Mouse (Mus musculus): ENCODE measurements around the gene Sidt2. TPM values are rescaled to one million over a fixed set of nuclear protein-coding genes. Genes with fewer than 3 reads are reported as not detected.

Gene Sidt2
- 54.4 and 78.3 TPM in 2 replicates for total RNA-seq (2014; fragmentation: Nextera tagmentation)
- 14.6 and 17.7 TPM in 2 replicates for total RNA-seq (2017)
- 25.7 and 26.4 TPM in 2 replicates for polyA plus RNA-seq (2012)

- H3K4me3 ChIP-seq (ENCODE audit: low read depth, low read length), result peak within 1 kb of the TSS; percentile 90
- no peaks in the 10 kb centered on the region for H3K27me3 ChIP-seq (ENCODE audit: insufficient read depth, low read length)
- TF ChIP-seq TAL1 (conservative IDR thresholded peaks at IDR 0.05; ENCODE audit: low read depth, low read length), result no peak
- peaks cover 39% of the 10 kb centered on the region for H3K4me1 ChIP-seq (ENCODE audit: insufficient read depth, low read depth, low read length)
- no peaks in the 10 kb centered on the region for H3K9me3 ChIP-seq (replicated peaks)
- peaks cover 57% of the 10 kb centered on the region for H3K36me3 ChIP-seq (replicated peaks)
- DNase-seq (ENCODE audit: low spot score) (peak; percentile 88), ATAC-seq (ENCODE audit: extremely low read depth, insufficient number of reproducible peaks, low FRiP score, poor library complexity, severe bottlenecking) (peak; percentile 87)
Measured at GRCm38 (mm10) chr9:45955107-45955963, at the start of gene Sidt2. TSS of gene Sidt2 (minus strand) at chr9:45955258.

DNA sequence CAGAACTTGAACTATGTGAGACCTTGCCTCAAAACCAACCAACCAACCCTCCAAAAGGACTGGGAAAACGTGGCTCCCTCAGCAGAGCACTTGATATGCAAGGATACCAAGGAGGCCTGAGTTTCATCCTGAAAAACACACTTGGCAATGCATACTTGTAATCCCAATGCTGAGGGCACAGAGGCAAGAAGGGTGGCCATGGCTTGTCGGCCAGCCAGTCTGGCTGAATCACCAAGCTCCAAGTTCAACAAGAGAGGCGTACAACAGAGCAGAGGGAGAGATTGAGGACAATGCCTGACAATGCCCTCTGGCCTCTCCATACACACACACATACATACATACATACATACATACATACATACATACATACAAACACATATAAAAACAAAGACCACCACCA is 49.5 kb upstream of the Sidt2 start:
- peaks cover 34% of the 10 kb centered on the region for H3K4me1 ChIP-seq (ENCODE audit: insufficient read depth, low read depth, low read length)
- H3K27me3 ChIP-seq (ENCODE audit: insufficient read depth, low read length), result peaks cover 9% of the 10 kb centered on the region
- H3K9me3 ChIP-seq (replicated peaks), result no peaks in the 10 kb centered on the region
- no peak for TF ChIP-seq TAL1 (conservative IDR thresholded peaks at IDR 0.05; ENCODE audit: low read depth, low read length)
- no peak overlapping the region for H3K4me3 ChIP-seq (ENCODE audit: low read depth, low read length)
- H3K36me3 ChIP-seq (replicated peaks), result no peaks in the 10 kb centered on the region
- no peak for ATAC-seq (ENCODE audit: extremely low read depth, insufficient number of reproducible peaks, low FRiP score, poor library complexity, severe bottlenecking)
- DNase-seq (ENCODE audit: low spot score), result no peak

DNA sequence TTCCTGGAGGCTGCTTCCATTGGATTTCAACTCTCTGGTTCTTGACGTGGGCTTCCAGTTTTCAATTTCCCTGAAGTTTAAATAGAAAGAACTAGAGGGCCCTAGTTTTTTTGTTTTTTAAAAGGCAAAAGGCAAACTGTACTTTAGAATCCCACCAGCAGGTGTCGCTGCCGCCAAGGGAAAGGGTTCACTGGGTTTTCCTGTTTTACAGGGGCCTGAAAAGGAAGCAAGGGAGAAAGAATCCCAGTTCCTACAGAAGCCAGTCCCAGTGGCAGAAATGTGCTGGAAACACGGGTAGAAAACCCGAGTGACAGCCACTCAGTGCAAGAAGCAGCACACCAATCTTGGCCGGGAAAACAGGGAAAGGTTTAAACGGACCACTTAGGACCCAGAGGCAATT is 48.7 kb upstream of the Sidt2 start:
- Histone ChIP-seq H3K4me3 (ENCODE audit: low read depth, low read length) (no peak overlapping the region), H3K27me3 (ENCODE audit: insufficient read depth, low read length) (peaks cover 16% of the 10 kb centered on the region), H3K4me1 (ENCODE audit: insufficient read depth, low read depth, low read length) (peaks cover 26% of the 10 kb centered on the region), H3K36me3 (replicated peaks) (no peaks in the 10 kb centered on the region), H3K9me3 (replicated peaks) (no peaks in the 10 kb centered on the region)
- TF ChIP-seq GATA1 (IDR thresholded peaks at IDR 0.05; ENCODE audit: borderline replicate concordance, low read length) (no peak), CTCF (IDR thresholded peaks at IDR 0.05; ENCODE audit: low read depth, low read length) (peak; percentile 74)
- DNase-seq (ENCODE audit: low spot score), result no peak
- ATAC-seq (ENCODE audit: extremely low read depth, insufficient number of reproducible peaks, low FRiP score, poor library complexity, severe bottlenecking), result no peak

- no peak overlapping the region for H3K4me3 ChIP-seq (ENCODE audit: low read depth, low read length)
- peaks cover 3% of the 10 kb centered on the region; the same call in 1 of the 2 replicates for H3K4me1 ChIP-seq (ENCODE audit: insufficient read depth, low read depth, low read length)
- H3K36me3 ChIP-seq (replicated peaks), result no peaks in the 10 kb centered on the region
- no peak for DNase-seq (ENCODE audit: low spot score)
- TF ChIP-seq GATA2 (IDR thresholded peaks at IDR 0.05; ENCODE audit: borderline replicate concordance, low read depth, low read length) (no peak), GATA1 (IDR thresholded peaks at IDR 0.05; ENCODE audit: borderline replicate concordance, low read length) (no peak), TAL1 (conservative IDR thresholded peaks at IDR 0.05; ENCODE audit: low read depth, low read length) (no peak), POLR2AphosphoS5 (IDR thresholded peaks at IDR 0.05; ENCODE audit: insufficient replicate concordance, low read depth, low read length) (no peak), CTCF (IDR thresholded peaks at IDR 0.05; ENCODE audit: low read depth, low read length) (no peak)
- H3K9me3 ChIP-seq (replicated peaks), result no peaks in the 10 kb centered on the region
- peaks cover 19% of the 10 kb centered on the region for H3K27me3 ChIP-seq (ENCODE audit: insufficient read depth, low read length)
- ATAC-seq (ENCODE audit: extremely low read depth, insufficient number of reproducible peaks, low FRiP score, poor library complexity, severe bottlenecking), result no peak
Measured at GRCm38 (mm10) chr9:45999009-45999408, 44.0 kb upstream of the Sidt2 start.

DNA sequence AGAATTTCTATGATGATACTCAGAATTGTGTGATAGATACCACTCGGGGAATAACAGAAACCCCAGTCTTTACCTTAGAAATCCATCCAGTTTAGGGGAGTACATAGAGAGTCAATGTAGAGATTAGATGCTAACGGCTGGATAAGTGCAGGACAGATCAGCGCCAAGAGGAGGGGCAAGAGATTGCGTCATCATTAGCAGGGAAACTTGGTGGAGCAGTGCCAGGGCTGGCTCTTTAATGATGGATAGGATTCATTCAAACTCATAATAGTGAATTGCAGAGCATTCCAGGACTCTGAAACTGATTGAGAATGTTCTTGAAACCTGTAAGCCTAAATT is 30.1 kb upstream of the Sidt2 start:
- Histone ChIP-seq H3K9me3 (replicated peaks) (no peaks in the 10 kb centered on the region), H3K36me3 (replicated peaks) (peaks cover 27% of the 10 kb centered on the region), H3K27me3 (ENCODE audit: insufficient read depth, low read length) (0 out of 2 replicates have a peak, but pooled peaks cover 4% of the 10 kb centered on the region), H3K4me1 (ENCODE audit: insufficient read depth, low read depth, low read length) (peaks cover 41% of the 10 kb centered on the region), H3K4me3 (ENCODE audit: low read depth, low read length) (peak overlapping the region; percentile 88)
- DNase-seq (ENCODE audit: low spot score) (no peak), ATAC-seq (ENCODE audit: extremely low read depth, insufficient number of reproducible peaks, low FRiP score, poor library complexity, severe bottlenecking) (peak; percentile 43; the same call in 1 of the 2 replicates)
- TF ChIP-seq POLR2AphosphoS5 (IDR thresholded peaks at IDR 0.05; ENCODE audit: insufficient replicate concordance, low read depth, low read length) (no peak), GATA2 (IDR thresholded peaks at IDR 0.05; ENCODE audit: borderline replicate concordance, low read depth, low read length) (no peak), TAL1 (conservative IDR thresholded peaks at IDR 0.05; ENCODE audit: low read depth, low read length) (no peak), CTCF (IDR thresholded peaks at IDR 0.05; ENCODE audit: low read depth, low read length) (no peak), GATA1 (IDR thresholded peaks at IDR 0.05; ENCODE audit: borderline replicate concordance, low read length) (no peak)

DNA sequence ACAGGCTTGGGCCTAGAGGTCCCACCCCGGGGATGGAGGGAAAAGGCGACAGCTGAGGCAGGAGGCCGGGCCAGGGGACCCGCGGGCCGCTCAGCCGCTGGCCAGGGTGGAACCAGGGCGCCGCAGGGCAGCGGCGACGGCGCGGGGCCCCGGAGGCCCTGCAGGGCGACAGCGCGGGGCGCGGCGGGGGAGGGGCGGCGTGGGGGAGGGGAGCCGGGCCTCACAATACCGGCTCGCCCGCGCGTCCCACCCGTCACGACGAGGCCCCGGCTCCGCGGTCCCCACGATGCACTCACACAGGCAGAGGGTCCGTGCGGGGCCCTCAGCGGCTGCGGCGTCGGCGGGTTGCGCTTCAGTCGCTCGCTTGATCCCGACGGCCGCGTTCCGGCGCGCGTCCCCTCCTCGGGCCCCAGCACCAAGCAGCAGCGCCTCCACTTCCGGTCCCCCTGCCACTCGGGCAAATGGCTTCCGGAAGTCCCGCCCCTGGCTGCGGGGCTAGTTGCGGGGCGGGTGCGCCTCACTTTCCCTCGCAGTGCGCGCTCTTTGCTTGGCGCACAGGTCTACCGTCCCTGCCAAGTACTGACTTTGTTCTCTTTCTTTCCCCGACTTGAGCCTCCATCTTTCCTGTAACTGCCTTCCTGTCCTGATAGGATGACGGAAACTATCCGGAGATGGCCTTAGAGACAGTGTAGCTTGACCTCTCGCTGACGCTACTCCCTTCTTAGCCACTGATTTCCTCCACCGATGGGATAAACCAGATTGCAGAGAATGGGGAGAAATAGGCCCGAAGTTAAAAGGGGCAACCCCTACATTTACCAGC is 29.6 kb upstream of the Sidt2 start:
- Histone ChIP-seq H3K9me3 (replicated peaks) (no peaks in the 10 kb centered on the region), H3K4me1 (ENCODE audit: insufficient read depth, low read depth, low read length) (peaks cover 47% of the 10 kb centered on the region), H3K36me3 (replicated peaks) (peaks cover 32% of the 10 kb centered on the region), H3K4me3 (ENCODE audit: low read depth, low read length) (peak overlapping the region; percentile 88), H3K27me3 (ENCODE audit: insufficient read depth, low read length) (no peaks in the 10 kb centered on the region)
- no peak for TF ChIP-seq GATA1 (IDR thresholded peaks at IDR 0.05; ENCODE audit: borderline replicate concordance, low read length)
- no peak for TF ChIP-seq CTCF (IDR thresholded peaks at IDR 0.05; ENCODE audit: low read depth, low read length)
- TF ChIP-seq GATA2 (IDR thresholded peaks at IDR 0.05; ENCODE audit: borderline replicate concordance, low read depth, low read length), result no peak
- no peak for TF ChIP-seq POLR2AphosphoS5 (IDR thresholded peaks at IDR 0.05; ENCODE audit: insufficient replicate concordance, low read depth, low read length)
- DNase-seq (ENCODE audit: low spot score) (peak; percentile 83), ATAC-seq (ENCODE audit: extremely low read depth, insufficient number of reproducible peaks, low FRiP score, poor library complexity, severe bottlenecking) (peak; percentile 67)
